Mouse (Mus musculus) midbrain, embryonic 14.5 days (tissue): ENCODE data around the gene Zmynd8. TPM values are rescaled to one million over a fixed set of nuclear protein-coding genes. Genes with fewer than 3 reads are reported as not detected.

ENCODE experiments used
- ATAC-seq: fragments of 200-750 bp; cut with Nextera tagmentation; 2 replicates; pipeline ENCODE4 v1.8.0; 2017; ENCODE audit warnings: moderate number of reproducible peaks, moderate library complexity; ENCODE audit not compliant: low FRiP score, low TSS enrichment
- DNase-seq: peaks from one replicate; pipeline ENCODE4 v3.0.0-alpha.2; 2015
- H3K27ac ChIP-seq: fragments of 300-500 bp; sonication (generic); replicated peaks from 2 replicates; pipeline ENCODE4 v1.5.1; 2014; ENCODE audit warnings: mild to moderate bottlenecking, low read depth, low read length, moderate library complexity
- H3K27me3 ChIP-seq: fragments of 300-500 bp; sonication (generic); 2 replicates; pipeline ENCODE4 v1.6.1; 2014; ENCODE audit warnings: low read length, control low read depth, mixed read lengths; ENCODE audit not compliant: control insufficient read depth, insufficient read depth
- H3K36me3 ChIP-seq: fragments of 300-500 bp; sonication (generic); 2 replicates; pipeline ENCODE4 v1.6.1; 2014; ENCODE audit warnings: low read length, control low read depth; ENCODE audit not compliant: control insufficient read depth, insufficient read depth
- H3K4me1 ChIP-seq: fragments of 300-500 bp; sonication (generic); 2 replicates; pipeline ENCODE4 v1.6.1; 2014; ENCODE audit warnings: mild to moderate bottlenecking, antibody characterized with exemption, low read length, control low read depth; ENCODE audit not compliant: control insufficient read depth, insufficient read depth
- H3K4me2 ChIP-seq: fragments of 300-500 bp; sonication (generic); 2 replicates; pipeline ENCODE4 v1.6.1; 2014; ENCODE audit warnings: mild to moderate bottlenecking, low read length, moderate library complexity
- H3K4me3 ChIP-seq: fragments of 300-500 bp; sonication (generic); replicated peaks from 2 replicates; pipeline ENCODE4 v1.5.1; 2014; ENCODE audit warnings: low read depth, low read length
- H3K9ac ChIP-seq: fragments of 300-500 bp; sonication (generic); replicated peaks from 2 replicates; pipeline ENCODE4 v1.6.1; 2014; ENCODE audit warnings: mild to moderate bottlenecking, low read length, moderate library complexity
- H3K9me3 ChIP-seq: fragments of 300-500 bp; sonication (generic); 2 replicates; pipeline ENCODE4 v1.6.1; 2016; ENCODE audit warnings: low read length, control low read depth, mixed read lengths; ENCODE audit not compliant: control insufficient read depth
- WGBS: fragments of 180-500 bp; shearing (Covaris S2); extraction: QIAGEN DNeasy Blood & Tissue Kit; methylation state at CpG from one replicate; pipeline ENCODE4 v1.1.7; 2014; 5-methylcytosine and 5-hydroxymethylcytosine counted together
- polyA plus RNA-seq: library from polyadenylated mRNA; unstranded; fragments of >200 nt; fragmentation: Nextera tagmentation; extraction: Ambion mirVana; gene quantifications from 2 replicates; pipeline ENCODE4 v1.2.1, GENCODE M21; 2014

Gene Zmynd8
- polyA plus RNA-seq, 1 experiment from 2014 or later, result 64.4 TPM

- Histone ChIP-seq H3K4me1 (peaks cover 53% of the 10 kb centered on the region), H3K4me2 (no peak overlapping the region), H3K27ac (no peak overlapping the region; the same call in 1 of the 2 replicates), H3K4me3 (no peak overlapping the region), H3K9me3 (no peaks in the 10 kb centered on the region), H3K36me3 (peaks cover 15% of the 10 kb centered on the region), H3K9ac (no peak overlapping the region), H3K27me3 (no peaks in the 10 kb centered on the region)
- WGBS, result 64% methylated on average over 6 of the region's 6 CpGs
- DNase-seq (peak; percentile 35), ATAC-seq (no peak)
These were observed 43.0 kb downstream of the Zmynd8 start for GRCm38 (mm10) chr2:165855641-165856301.

- 55% methylated on average over 16 of the region's 16 CpGs for WGBS
- no peak overlapping the region; the same call in 1 of the 2 replicates for H3K27ac ChIP-seq
- ATAC-seq (no peak), DNase-seq (no peak)
- H3K27me3 ChIP-seq, result no peaks in the 10 kb centered on the region
- H3K4me3 ChIP-seq, result no peak overlapping the region
- H3K9me3 ChIP-seq, result no peaks in the 10 kb centered on the region
- H3K4me1 ChIP-seq, result peaks cover 54% of the 10 kb centered on the region
- H3K4me2 ChIP-seq, result no peak overlapping the region
- H3K9ac ChIP-seq, result no peak overlapping the region
- peaks cover 28% of the 10 kb centered on the region for H3K36me3 ChIP-seq
These were observed 44.4 kb downstream of the Zmynd8 start for GRCm38 (mm10) chr2:165854207-165854968.

GRCm38 (mm10) chr2:165852896-165853633 lies 45.8 kb downstream of the Zmynd8 start:
- Histone ChIP-seq H3K9me3 (no peaks in the 10 kb centered on the region), H3K4me3 (no peak overlapping the region), H3K4me1 (peaks cover 54% of the 10 kb centered on the region), H3K9ac (no peak overlapping the region), H3K27me3 (no peaks in the 10 kb centered on the region), H3K27ac (no peak overlapping the region), H3K4me2 (no peak overlapping the region), H3K36me3 (peaks cover 33% of the 10 kb centered on the region)
- WGBS, result 86% methylated on average over 9 of the region's 9 CpGs
- ATAC-seq, result no peak
- no peak for DNase-seq

GRCm38 (mm10) chr2:165852453-165852852 lies 46.4 kb downstream of the Zmynd8 start:
- Histone ChIP-seq H3K9ac (no peak overlapping the region), H3K27me3 (no peaks in the 10 kb centered on the region), H3K4me3 (no peak overlapping the region), H3K27ac (no peak overlapping the region), H3K36me3 (peaks cover 39% of the 10 kb centered on the region), H3K9me3 (no peaks in the 10 kb centered on the region), H3K4me2 (no peak overlapping the region), H3K4me1 (peaks cover 48% of the 10 kb centered on the region)
- DNase-seq, result no peak
- ATAC-seq, result no peak
- WGBS, result 92% methylated on average over 11 of the region's 11 CpGs

GRCm38 (mm10) chr2:165851811-165852415 lies 46.9 kb downstream of the Zmynd8 start:
- Histone ChIP-seq H3K36me3 (peaks cover 39% of the 10 kb centered on the region), H3K4me2 (no peak overlapping the region), H3K27ac (peak overlapping the region; percentile 49; the same call in 1 of the 2 replicates), H3K27me3 (no peaks in the 10 kb centered on the region), H3K9ac (no peak overlapping the region), H3K9me3 (no peaks in the 10 kb centered on the region), H3K4me1 (peaks cover 42% of the 10 kb centered on the region), H3K4me3 (no peak overlapping the region)
- WGBS, result 92% methylated on average over 13 of the region's 13 CpGs
- DNase-seq (no peak), ATAC-seq (no peak)

GRCm38 (mm10) chr2:165850826-165851225 lies 48.0 kb downstream of the Zmynd8 start:
- no peak for DNase-seq
- Histone ChIP-seq H3K27ac (peak overlapping the region; percentile 49), H3K4me2 (no peak overlapping the region), H3K36me3 (peaks cover 48% of the 10 kb centered on the region), H3K9me3 (no peaks in the 10 kb centered on the region), H3K4me1 (peaks cover 31% of the 10 kb centered on the region), H3K4me3 (no peak overlapping the region), H3K27me3 (no peaks in the 10 kb centered on the region), H3K9ac (no peak overlapping the region)
- ATAC-seq, result no peak
- 83% methylated on average over 6 of the region's 6 CpGs for WGBS

GRCm38 (mm10) chr2:165849129-165849528 lies 49.7 kb downstream of the Zmynd8 start:
- Histone ChIP-seq H3K4me1 (peaks cover 21% of the 10 kb centered on the region), H3K9me3 (no peaks in the 10 kb centered on the region), H3K9ac (0 out of 2 replicates have a peak overlapping the region, but pooled peaks have one; percentile 1), H3K27ac (peak overlapping the region; percentile 66), H3K36me3 (peaks cover 65% of the 10 kb centered on the region), H3K4me3 (no peak overlapping the region), H3K4me2 (no peak overlapping the region), H3K27me3 (no peaks in the 10 kb centered on the region)
- WGBS, result 24% methylated on average over 5 of the region's 5 CpGs
- ATAC-seq (peak; percentile 63; the same call in 1 of the 2 replicates), DNase-seq (peak; percentile 80)

GRCm38 (mm10) chr2:165846787-165847186 lies 52.0 kb downstream of the Zmynd8 start:
- Histone ChIP-seq H3K4me2 (no peak overlapping the region), H3K4me3 (no peak overlapping the region), H3K27me3 (no peaks in the 10 kb centered on the region), H3K9ac (no peak overlapping the region), H3K36me3 (peaks cover 82% of the 10 kb centered on the region), H3K9me3 (no peaks in the 10 kb centered on the region), H3K27ac (no peak overlapping the region), H3K4me1 (peaks cover 18% of the 10 kb centered on the region)
- DNase-seq (no peak), ATAC-seq (no peak)
- WGBS, result 94% methylated on average over 8 of the region's 8 CpGs
